Mouse (Mus musculus) neural tube, embryonic 13.5 days (tissue): Measurements from ENCODE around the gene Krtap29-1. TPM values are rescaled to one million over a fixed set of nuclear protein-coding genes. Genes with fewer than 3 reads are reported as not detected.

Source experiments
- ATAC-seq: fragments of 200-750 bp; cut with Nextera tagmentation; 2 replicates; pipeline ENCODE4 v1.8.0; 2017; ENCODE audit warnings: low read depth, mild to moderate bottlenecking, moderate TSS enrichment, moderate library complexity
- H3K27ac ChIP-seq: fragments of 300-500 bp; sonication (generic); replicated peaks from 2 replicates; pipeline ENCODE4 v1.5.1; 2015; ENCODE audit warnings: moderate library complexity, mild to moderate bottlenecking, inconsistent platforms
- H3K27me3 ChIP-seq: fragments of 300-500 bp; sonication (generic); 2 replicates; pipeline ENCODE4 v1.6.1; 2015; ENCODE audit warnings: mild to moderate bottlenecking, inconsistent platforms
- H3K36me3 ChIP-seq: fragments of 300-500 bp; sonication (generic); 2 replicates; pipeline ENCODE4 v1.6.1; 2015; ENCODE audit warnings: mild to moderate bottlenecking, inconsistent platforms
- H3K4me1 ChIP-seq: fragments of 300-500 bp; sonication (generic); replicated peaks from 2 replicates; pipeline ENCODE4 v1.6.1; 2015; ENCODE audit warnings: inconsistent platforms
- H3K4me2 ChIP-seq: fragments of 300-500 bp; sonication (generic); 2 replicates; pipeline ENCODE4 v1.6.1; 2015; ENCODE audit warnings: inconsistent platforms, mild to moderate bottlenecking, moderate library complexity
- H3K4me3 ChIP-seq: fragments of 300-500 bp; sonication (generic); 2 replicates; pipeline ENCODE4 v1.5.1; 2015; ENCODE audit warnings: mild to moderate bottlenecking, inconsistent platforms
- H3K9ac ChIP-seq: fragments of 300-500 bp; sonication (generic); 2 replicates; pipeline ENCODE4 v1.6.1; 2015; ENCODE audit warnings: moderate library complexity, mild to moderate bottlenecking, inconsistent platforms
- H3K9me3 ChIP-seq: fragments of 300-500 bp; sonication (generic); 2 replicates; pipeline ENCODE4 v1.6.1; 2016; ENCODE audit warnings: inconsistent platforms
- WGBS: fragments of 180-500 bp; shearing (Covaris S2); methylation state at CpG from one replicate; pipeline ENCODE4 v1.1.7; 2015; 5-methylcytosine and 5-hydroxymethylcytosine counted together
- polyA plus RNA-seq: library from polyadenylated mRNA; unstranded; fragments of >200 nt; fragmentation: Nextera tagmentation; extraction: Ambion mirVana; gene quantifications from 2 replicates; pipeline ENCODE4 v1.2.1, GENCODE M21; 2015

The Krtap29-1 gene
- polyA plus RNA-seq, 1 experiment from 2014 or later: not detected

GRCm38 (mm10) chr11:99990571-99990970 is 11.7 kb upstream of the Krtap29-1 start:
- H3K9me3 ChIP-seq: no peaks in the 10 kb centered on the region
- no peaks in the 10 kb centered on the region for H3K36me3 ChIP-seq
- H3K4me3 ChIP-seq: no peak overlapping the region
- H3K27ac ChIP-seq: no peak overlapping the region
- peaks cover 25% of the 10 kb centered on the region for H3K27me3 ChIP-seq
- 69% methylated on average over 3 of the region's 3 CpGs for WGBS
- peaks cover 13% of the 10 kb centered on the region; the same call in 1 of the 2 replicates for H3K4me1 ChIP-seq
- no peak overlapping the region for H3K9ac ChIP-seq
- ATAC-seq: no peak
- no peak overlapping the region for H3K4me2 ChIP-seq

DNA sequence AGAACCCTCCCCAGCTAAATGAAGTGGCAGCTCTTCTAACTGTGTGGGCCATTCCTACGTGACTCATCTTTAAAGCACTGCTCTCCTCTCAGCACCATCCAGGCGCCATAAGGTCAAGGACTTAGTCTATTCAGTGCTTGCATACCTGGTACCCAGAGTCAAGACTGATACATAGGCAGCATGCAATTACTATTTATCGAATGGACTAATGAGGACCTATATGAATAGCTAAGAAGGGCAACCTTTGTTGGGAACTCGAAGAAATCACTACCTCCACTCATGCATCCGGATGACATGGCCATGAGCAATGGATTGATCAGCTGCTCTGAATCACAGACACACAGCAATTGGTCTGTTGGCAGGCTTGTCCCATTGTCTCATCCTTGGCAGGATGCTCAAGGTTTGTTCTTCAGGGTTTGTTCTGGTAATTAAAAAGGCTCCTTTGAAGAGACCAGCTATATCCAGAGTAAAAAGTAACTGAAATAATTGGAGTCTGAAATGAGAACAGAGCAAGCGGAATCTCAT is 11.1 kb upstream of the Krtap29-1 start:
- Histone ChIP-seq H3K27ac (no peak overlapping the region), H3K4me1 (peaks cover 13% of the 10 kb centered on the region; the same call in 1 of the 2 replicates), H3K4me3 (no peak overlapping the region), H3K27me3 (peaks cover 20% of the 10 kb centered on the region), H3K9ac (no peak overlapping the region), H3K36me3 (no peaks in the 10 kb centered on the region), H3K9me3 (no peaks in the 10 kb centered on the region), H3K4me2 (no peak overlapping the region)
- 87% methylated on average over 6 of the region's 6 CpGs for WGBS
- no peak for ATAC-seq

- ATAC-seq: no peak
Observed at GRCm38 (mm10) chr11:99988530-99988929, 9.7 kb upstream of the Krtap29-1 start.

DNA sequence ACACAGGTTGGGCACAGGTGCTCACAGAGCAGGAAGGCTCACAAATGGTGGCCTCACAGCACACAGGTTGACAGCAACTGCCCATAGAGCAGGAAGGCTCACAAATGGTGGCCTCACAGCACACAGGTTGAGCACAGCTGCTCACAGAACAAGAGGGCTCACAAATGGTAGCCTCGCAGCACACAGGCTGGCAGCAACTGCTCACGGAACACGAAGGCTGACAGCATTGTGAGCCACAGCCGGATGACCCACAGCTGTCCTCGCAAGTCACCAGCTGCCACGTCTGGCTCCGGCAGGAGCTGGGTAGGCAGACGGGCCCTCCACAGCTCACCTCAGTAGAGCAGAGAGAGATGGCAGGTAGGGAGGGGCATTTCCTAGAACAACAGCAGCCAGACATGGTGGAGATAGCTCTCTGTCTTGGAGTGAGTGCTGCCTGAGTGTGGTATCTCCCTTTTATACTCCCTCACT is 7.4 kb upstream of the Krtap29-1 start, which contains the start of gene Krtap16-1:
TSS of gene Krtap16-1 (minus strand) at position 418 of the 468 bp plus-strand sequence.
- H3K4me1 ChIP-seq: peaks cover 6% of the 10 kb centered on the region; the same call in 1 of the 2 replicates
- H3K36me3 ChIP-seq: no peaks in the 10 kb centered on the region
- H3K9me3 ChIP-seq: no peaks in the 10 kb centered on the region
- 0 out of 2 replicates have a peak, but pooled peaks have one; percentile 15 for ATAC-seq
- no peak within 1 kb of the TSS for H3K9ac ChIP-seq
- WGBS: 77% methylated on average over 8 of the region's 8 CpGs
- H3K27ac ChIP-seq: 0 out of 2 replicates have a peak within 1 kb of the TSS, but pooled peaks have one; percentile 38
- no peaks in the 10 kb centered on the region for H3K27me3 ChIP-seq
- H3K4me3 ChIP-seq: no peak within 1 kb of the TSS
- H3K4me2 ChIP-seq: 0 out of 2 replicates have a peak within 1 kb of the TSS, but pooled peaks have one; percentile 7

More at GRCm38 (mm10) chr11:99988530-99988929, 9.7 kb upstream of the Krtap29-1 start:
- H3K4me3 ChIP-seq: no peak overlapping the region
- peaks cover 9% of the 10 kb centered on the region; the same call in 1 of the 2 replicates for H3K4me1 ChIP-seq
- peaks cover 11% of the 10 kb centered on the region for H3K27me3 ChIP-seq
- no peak overlapping the region for H3K9ac ChIP-seq
- no peak overlapping the region for H3K27ac ChIP-seq
- no peaks in the 10 kb centered on the region for H3K9me3 ChIP-seq
- 96% methylated on average over 3 of the region's 3 CpGs for WGBS
- H3K36me3 ChIP-seq: no peaks in the 10 kb centered on the region
- H3K4me2 ChIP-seq: no peak overlapping the region

DNA sequence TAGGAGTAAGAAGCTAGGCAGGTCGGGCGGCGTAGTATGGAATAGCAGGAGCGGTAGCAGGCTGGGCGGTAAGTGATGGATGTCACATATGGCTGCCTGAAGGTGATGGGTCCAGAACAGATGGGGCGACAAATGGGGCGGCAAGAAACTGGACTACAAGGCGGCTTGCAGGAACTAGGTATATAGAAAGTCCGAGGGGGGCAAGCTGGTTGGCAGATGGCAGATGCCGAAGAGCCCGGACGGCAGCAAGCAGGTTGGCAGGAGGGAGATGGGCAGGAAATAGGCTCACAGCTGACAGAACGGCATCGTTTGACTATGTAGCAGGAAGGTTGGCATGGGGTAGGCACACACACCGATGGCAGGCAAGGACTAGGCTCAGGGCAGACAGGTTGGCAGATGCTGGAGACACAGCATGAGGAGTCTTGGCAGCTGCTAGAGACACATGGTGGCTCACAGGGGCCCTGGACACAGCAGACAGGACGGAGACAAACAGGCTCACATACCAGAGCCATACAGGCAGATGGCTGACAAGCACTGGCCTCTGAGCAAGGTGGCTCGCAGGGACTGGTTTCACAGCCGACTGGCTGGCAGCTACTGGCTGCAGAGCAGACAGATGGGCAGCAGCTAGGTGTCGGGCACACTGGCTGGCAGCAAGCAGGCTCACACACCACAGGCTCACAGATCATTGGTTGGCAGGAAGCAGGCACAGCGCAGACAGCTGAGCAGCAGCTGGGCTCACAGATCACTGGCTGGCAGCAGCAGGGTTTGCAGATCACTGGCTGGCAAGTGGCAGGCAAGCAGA is 6.6 kb upstream of the Krtap29-1 start:
- Histone ChIP-seq H3K9me3 (no peaks in the 10 kb centered on the region), H3K4me3 (no peak overlapping the region), H3K9ac (no peak overlapping the region), H3K4me2 (0 out of 2 replicates have a peak overlapping the region, but pooled peaks have one; percentile 7), H3K36me3 (no peaks in the 10 kb centered on the region), H3K27ac (0 out of 2 replicates have a peak overlapping the region, but pooled peaks have one; percentile 38), H3K27me3 (no peaks in the 10 kb centered on the region), H3K4me1 (peaks cover 6% of the 10 kb centered on the region; the same call in 1 of the 2 replicates)
- peak; percentile 91 for ATAC-seq
- WGBS: 75% methylated on average over 20 of the region's 20 CpGs

- ATAC-seq: no peak
- H3K4me2 ChIP-seq: no peak overlapping the region
- no peak overlapping the region for H3K27ac ChIP-seq
- no peaks in the 10 kb centered on the region for H3K9me3 ChIP-seq
- H3K9ac ChIP-seq: no peak overlapping the region
- 90% methylated on average over 1 of the region's 1 CpGs for WGBS
- no peaks in the 10 kb centered on the region for H3K27me3 ChIP-seq
- H3K4me1 ChIP-seq: peaks cover 6% of the 10 kb centered on the region; the same call in 1 of the 2 replicates
- H3K4me3 ChIP-seq: no peak overlapping the region
- H3K36me3 ChIP-seq: no peaks in the 10 kb centered on the region
Observed at GRCm38 (mm10) chr11:99983442-99983841, 4.6 kb upstream of the Krtap29-1 start.

- Histone ChIP-seq H3K4me2 (no peak overlapping the region), H3K4me1 (peaks cover 6% of the 10 kb centered on the region; the same call in 1 of the 2 replicates), H3K27me3 (no peaks in the 10 kb centered on the region), H3K36me3 (no peaks in the 10 kb centered on the region), H3K9me3 (no peaks in the 10 kb centered on the region), H3K4me3 (no peak overlapping the region), H3K27ac (no peak overlapping the region), H3K9ac (no peak overlapping the region)
- WGBS: 89% methylated on average over 9 of the region's 9 CpGs
- no peak for ATAC-seq
Observed at GRCm38 (mm10) chr11:99982731-99983130, 3.9 kb upstream of the Krtap29-1 start.

GRCm38 (mm10) chr11:99965961-99966360 is 12.9 kb downstream of the Krtap29-1 start:
- no peak overlapping the region for H3K4me2 ChIP-seq
- H3K36me3 ChIP-seq: no peaks in the 10 kb centered on the region
- no peak overlapping the region for H3K27ac ChIP-seq
- no peak for ATAC-seq
- H3K4me3 ChIP-seq: no peak overlapping the region
- 66% methylated on average over 2 of the region's 2 CpGs for WGBS
- no peaks in the 10 kb centered on the region for H3K27me3 ChIP-seq
- H3K9me3 ChIP-seq: no peaks in the 10 kb centered on the region
- H3K4me1 ChIP-seq: no peaks in the 10 kb centered on the region
- H3K9ac ChIP-seq: no peak overlapping the region

DNA sequence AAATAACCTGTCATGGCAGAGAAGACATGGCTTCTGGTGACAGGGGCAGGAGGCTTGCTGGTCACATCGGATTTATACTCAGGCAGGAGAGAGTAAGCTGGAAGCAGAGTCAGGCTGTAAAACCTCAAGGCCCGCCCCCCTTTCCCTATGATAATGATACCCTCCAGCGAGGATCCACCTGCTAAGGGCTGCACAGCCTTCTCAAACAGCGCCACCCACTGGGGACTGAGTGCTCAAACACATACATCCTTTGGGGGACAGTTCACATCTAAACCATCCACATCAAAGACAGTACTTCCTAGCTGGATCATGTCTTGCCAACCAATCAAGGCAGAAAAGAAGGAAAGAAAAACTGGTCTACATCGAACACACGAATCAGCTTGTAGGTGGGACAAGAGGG is 14.6 kb downstream of the Krtap29-1 start:
- no peaks in the 10 kb centered on the region for H3K9me3 ChIP-seq
- H3K4me2 ChIP-seq: no peak overlapping the region
- no peak overlapping the region for H3K27ac ChIP-seq
- H3K27me3 ChIP-seq: no peaks in the 10 kb centered on the region
- WGBS: 35% methylated on average over 6 of the region's 6 CpGs
- no peak overlapping the region for H3K4me3 ChIP-seq
- ATAC-seq: no peak
- H3K4me1 ChIP-seq: no peaks in the 10 kb centered on the region
- H3K9ac ChIP-seq: no peak overlapping the region
- H3K36me3 ChIP-seq: no peaks in the 10 kb centered on the region

- no peaks in the 10 kb centered on the region for H3K27me3 ChIP-seq
- H3K9ac ChIP-seq: no peak within 1 kb of the TSS
- peaks cover under 1% of the 10 kb centered on the region; the same call in 1 of the 2 replicates for H3K9me3 ChIP-seq
- no peaks in the 10 kb centered on the region for H3K36me3 ChIP-seq
- H3K4me3 ChIP-seq: no peak within 1 kb of the TSS
- WGBS: 89% methylated on average over 2 of the region's 2 CpGs
- H3K27ac ChIP-seq: no peak within 1 kb of the TSS
- no peak for ATAC-seq
- no peaks in the 10 kb centered on the region for H3K4me1 ChIP-seq
- H3K4me2 ChIP-seq: no peak within 1 kb of the TSS
Observed at GRCm38 (mm10) chr11:99948175-99948574, 30.7 kb downstream of the Krtap29-1 start, which contains the start of gene Krtap9-5. Gene Krtap9-5, plus strand, starts transcription at chr11:99948475.

GRCm38 (mm10) chr11:99937751-99938264 is 41.0 kb downstream of the Krtap29-1 start:
- Histone ChIP-seq H3K9me3 (no peaks in the 10 kb centered on the region), H3K4me1 (no peaks in the 10 kb centered on the region), H3K4me3 (no peak overlapping the region), H3K9ac (no peak overlapping the region), H3K36me3 (no peaks in the 10 kb centered on the region), H3K27ac (no peak overlapping the region), H3K27me3 (no peaks in the 10 kb centered on the region), H3K4me2 (no peak overlapping the region)
- no peak for ATAC-seq
- 87% methylated on average over 9 of the region's 9 CpGs for WGBS

DNA sequence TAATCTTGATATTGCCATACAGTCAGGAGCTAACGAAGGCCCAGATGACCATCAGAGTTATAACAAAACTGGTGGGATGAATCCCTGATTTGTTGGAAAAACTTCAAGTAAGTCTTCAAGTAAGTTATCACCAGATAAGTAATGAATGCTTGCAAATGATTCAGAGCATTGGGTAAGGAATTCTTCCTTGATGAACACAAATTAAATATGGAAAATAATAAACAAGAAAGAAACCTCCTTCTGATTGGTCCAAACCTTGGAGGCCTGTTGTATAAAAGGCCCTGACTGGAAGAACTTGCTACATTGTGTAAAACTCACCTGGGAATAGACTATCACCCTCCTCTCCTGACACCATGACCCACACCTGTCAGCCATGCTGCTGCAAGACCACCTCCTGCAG is 42.9 kb downstream of the Krtap29-1 start, which contains the start of gene Krtap31-2:
TSS of gene Krtap31-2 (plus strand) at position 301 of the 400 bp plus-strand sequence.
- Histone ChIP-seq H3K27me3 (no peaks in the 10 kb centered on the region), H3K4me2 (no peak within 1 kb of the TSS), H3K4me3 (no peak within 1 kb of the TSS), H3K4me1 (no peaks in the 10 kb centered on the region), H3K9me3 (no peaks in the 10 kb centered on the region), H3K27ac (no peak within 1 kb of the TSS), H3K9ac (no peak within 1 kb of the TSS), H3K36me3 (no peaks in the 10 kb centered on the region)
- 91% methylated on average over 1 of the region's 1 CpGs for WGBS
- no peak for ATAC-seq
